Mouse (Mus musculus): ENCODE data around the gene Dtl.

DNA sequence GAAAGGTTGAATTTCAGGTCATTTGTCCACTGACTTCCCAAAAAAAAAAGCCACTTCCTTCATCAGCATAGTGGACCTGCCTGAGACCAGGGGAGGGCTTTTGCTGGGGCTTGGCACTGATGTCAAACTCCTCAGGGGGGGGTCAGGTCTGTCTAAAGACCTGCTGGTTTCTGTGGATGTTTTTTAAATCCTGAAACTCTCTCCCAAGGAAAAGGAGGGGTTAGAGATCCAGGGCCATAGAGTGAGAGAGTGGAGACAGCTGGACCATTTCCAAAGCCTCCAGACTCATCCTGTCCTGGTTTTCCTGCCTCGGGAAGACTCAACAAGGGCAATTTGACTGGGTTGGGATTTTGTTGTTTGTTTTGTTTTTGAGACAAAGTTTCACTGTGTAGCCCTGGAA, 68.6 kb downstream of the Dtl start:
- TF ChIP-seq CHD2 (IDR thresholded peaks at IDR 0.05; ENCODE audit: low read depth, low read length) (no peak), HCFC1 (IDR thresholded peaks at IDR 0.05; ENCODE audit: borderline replicate concordance, insufficient read depth, low read length) (no peak), MAFK (IDR thresholded peaks at IDR 0.05; ENCODE audit: insufficient read depth, low read depth, low read length) (no peak)
